Mouse (Mus musculus): ENCODE data around the gene Tulp2.
A peak's percentile ranks its signal among the peaks of the same experiment; 100 is the strongest.
"Not testable (repeated sequence)": the region's sequence is repeated elsewhere in the genome, so short reads cannot be mapped to it uniquely, and the experiment has no call there.

Tulp2 gene

GRCm38 (mm10) chr7:45487861-45488292 lies 6.2 kb downstream of the Tulp2 start:
- DNase-seq (ENCODE audit: low read depth): no peak

GRCm38 (mm10) chr7:45488293-45489204 lies 6.9 kb downstream of the Tulp2 start, which contains the start of gene Dhdh:
Gene Dhdh (minus strand): TSS chr7:45488805.
- no peak for DNase-seq (ENCODE audit: low read depth)

GRCm38 (mm10) chr7:45489578-45489977 lies 7.9 kb downstream of the Tulp2 start:
- DNase-seq (ENCODE audit: low read depth): no peak

- DNase-seq (ENCODE audit: low read depth): no peak
These were observed 9.1 kb downstream of the Tulp2 start for GRCm38 (mm10) chr7:45490822-45491221.

GRCm38 (mm10) chr7:45491264-45491663 lies 9.6 kb downstream of the Tulp2 start:
- no peak for DNase-seq (ENCODE audit: low read depth)

- no peak for DNase-seq (ENCODE audit: low read depth)
These were observed 10.7 kb downstream of the Tulp2 start for GRCm38 (mm10) chr7:45492225-45492844.

- DNase-seq (ENCODE audit: low read depth): no peak
These were observed 11.3 kb downstream of the Tulp2 start for GRCm38 (mm10) chr7:45492951-45493350.

- DNase-seq (ENCODE audit: low read depth): no peak
These were observed 12.9 kb downstream of the Tulp2 start for GRCm38 (mm10) chr7:45494548-45494947.

GRCm38 (mm10) chr7:45498427-45498826 lies 16.8 kb downstream of the Tulp2 start:
- DNase-seq (ENCODE audit: low read depth): no peak

GRCm38 (mm10) chr7:45507583-45507982 lies 25.9 kb downstream of the Tulp2 start:
- no peak for DNase-seq (ENCODE audit: low read depth)

GRCm38 (mm10) chr7:45508561-45508960 lies 26.9 kb downstream of the Tulp2 start:
- DNase-seq (ENCODE audit: low read depth): no peak

- no peak for DNase-seq (ENCODE audit: low read depth)
These were observed 27.7 kb downstream of the Tulp2 start for GRCm38 (mm10) chr7:45509181-45509882.

GRCm38 (mm10) chr7:45509912-45510787 lies 28.5 kb downstream of the Tulp2 start, which contains the start of gene Nucb1:
Gene Nucb1 (minus strand): TSS chr7:45510406.
- DNase-seq (ENCODE audit: low read depth): peak; percentile 87

GRCm38 (mm10) chr7:45514411-45514810 lies 32.7 kb downstream of the Tulp2 start:
- DNase-seq (ENCODE audit: low read depth): no peak

GRCm38 (mm10) chr7:45515436-45515835 lies 33.8 kb downstream of the Tulp2 start:
- no peak for DNase-seq (ENCODE audit: low read depth)

- DNase-seq (ENCODE audit: low read depth): not testable (repeated sequence)
These were observed 35.2 kb downstream of the Tulp2 start for GRCm38 (mm10) chr7:45516846-45517245.

- DNase-seq (ENCODE audit: low read depth): no peak
These were observed 36.9 kb downstream of the Tulp2 start for GRCm38 (mm10) chr7:45518618-45519017.

- no peak for DNase-seq (ENCODE audit: low read depth)
These were observed 37.9 kb downstream of the Tulp2 start for GRCm38 (mm10) chr7:45519345-45520120.

GRCm38 (mm10) chr7:45520605-45521004 lies 38.9 kb downstream of the Tulp2 start:
- DNase-seq (ENCODE audit: low read depth): no peak

- no peak for DNase-seq (ENCODE audit: low read depth)
These were observed 40.1 kb downstream of the Tulp2 start for GRCm38 (mm10) chr7:45521728-45522184.

Data from fibroblast of lung, adult 2 months (primary cell).